Mouse (Mus musculus): ENCODE data around the gene Cux2. TPM values are rescaled to one million over a fixed set of nuclear protein-coding genes. Genes with fewer than 3 reads are reported as not detected.

Gene Cux2
- total RNA-seq, 2 experiments from 2014 or later = 30.8 to 31.3 TPM

DNA sequence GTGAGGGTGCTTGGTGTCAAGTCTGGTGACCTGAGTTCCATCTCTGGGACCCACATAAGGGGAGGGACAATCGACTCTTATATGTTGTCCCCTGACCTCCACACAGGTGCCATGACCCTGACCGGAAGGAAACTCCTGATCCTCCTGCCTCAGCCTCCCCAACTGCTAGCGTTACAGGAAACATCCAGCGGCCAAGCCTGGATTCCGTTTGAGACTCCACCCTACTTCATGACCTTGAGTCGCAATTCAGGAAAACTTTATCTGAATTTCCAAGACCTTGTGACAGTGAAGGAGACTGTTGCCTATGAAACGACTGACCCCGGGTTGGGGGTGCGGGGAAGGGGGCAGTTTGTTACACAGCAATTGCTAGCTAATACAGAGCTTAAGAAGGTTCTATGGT lies 208.4 kb downstream of the Cux2 start:
- DNase-seq (ENCODE audit: low spot score in 2 of 2) = no peak

GRCm38 (mm10) chr5:121839128-121839473 lies 210.8 kb downstream of the Cux2 start:
- DNase-seq (ENCODE audit: low spot score in 2 of 2) = no peak

GRCm38 (mm10) chr5:121838341-121839127 lies 211.4 kb downstream of the Cux2 start:
- DNase-seq (ENCODE audit: low spot score in 2 of 2) = peak in 1 of 2 experiments; percentile 60

- DNase-seq (ENCODE audit: low spot score in 2 of 2) = peak in 1 of 2 experiments; percentile 57
These were observed 212.2 kb downstream of the Cux2 start, which contains the start of gene Sh2b3 for GRCm38 (mm10) chr5:121837441-121838340. Gene Sh2b3 (minus strand): TSS chr5:121837646.

GRCm38 (mm10) chr5:121836692-121837415 lies 213.0 kb downstream of the Cux2 start:
- peak; percentile 60 to 86 for DNase-seq (ENCODE audit: low spot score in 2 of 2)

GRCm38 (mm10) chr5:121835949-121836691 lies 213.8 kb downstream of the Cux2 start:
- no peak for DNase-seq (ENCODE audit: low spot score in 2 of 2)

DNA sequence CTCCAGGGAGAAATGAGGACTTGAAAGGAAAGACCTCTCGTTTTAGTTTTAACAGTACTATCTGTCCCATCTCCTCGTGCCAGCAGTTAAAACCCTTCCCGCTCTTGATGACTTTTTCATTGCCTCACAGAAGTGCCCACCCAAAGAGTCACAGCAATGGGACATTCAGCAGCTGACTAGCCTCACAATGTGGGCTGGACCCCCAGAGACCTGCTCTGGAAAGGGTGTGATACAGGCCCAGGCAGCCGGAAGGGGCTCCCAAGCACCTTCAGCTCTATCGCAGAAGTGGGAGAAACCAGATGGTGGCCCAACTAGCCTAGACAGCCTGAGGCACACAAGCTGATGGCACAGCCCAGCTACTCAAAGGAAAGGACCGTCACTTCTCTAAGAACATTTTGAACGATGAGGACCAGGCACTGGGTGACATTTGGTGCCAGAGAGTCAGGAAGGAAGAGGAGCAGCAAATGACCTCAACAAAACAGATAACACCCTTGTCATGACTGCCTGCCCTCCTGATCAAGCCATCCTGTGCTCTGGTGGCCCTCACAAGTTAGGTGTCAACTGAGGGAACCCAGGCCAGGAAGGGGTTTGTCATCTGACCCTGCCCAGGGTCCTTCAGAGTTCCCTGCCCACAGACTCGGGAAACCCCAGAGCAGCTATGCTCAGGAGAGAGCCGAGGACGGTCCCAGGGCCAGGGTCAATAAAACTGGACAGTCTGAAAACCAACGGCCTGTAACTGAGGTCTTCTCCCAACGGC lies 214.7 kb downstream of the Cux2 start:
- no peak for DNase-seq (ENCODE audit: low spot score in 2 of 2)

- no peak for DNase-seq (ENCODE audit: low spot score in 2 of 2)
These were observed 215.7 kb downstream of the Cux2 start for GRCm38 (mm10) chr5:121834241-121834606.

GRCm38 (mm10) chr5:121833572-121834240 lies 216.2 kb downstream of the Cux2 start:
- DNase-seq (ENCODE audit: low spot score in 2 of 2) = no peak

- DNase-seq (ENCODE audit: low spot score in 2 of 2) = no peak
These were observed 216.7 kb downstream of the Cux2 start for GRCm38 (mm10) chr5:121833159-121833558.

DNA sequence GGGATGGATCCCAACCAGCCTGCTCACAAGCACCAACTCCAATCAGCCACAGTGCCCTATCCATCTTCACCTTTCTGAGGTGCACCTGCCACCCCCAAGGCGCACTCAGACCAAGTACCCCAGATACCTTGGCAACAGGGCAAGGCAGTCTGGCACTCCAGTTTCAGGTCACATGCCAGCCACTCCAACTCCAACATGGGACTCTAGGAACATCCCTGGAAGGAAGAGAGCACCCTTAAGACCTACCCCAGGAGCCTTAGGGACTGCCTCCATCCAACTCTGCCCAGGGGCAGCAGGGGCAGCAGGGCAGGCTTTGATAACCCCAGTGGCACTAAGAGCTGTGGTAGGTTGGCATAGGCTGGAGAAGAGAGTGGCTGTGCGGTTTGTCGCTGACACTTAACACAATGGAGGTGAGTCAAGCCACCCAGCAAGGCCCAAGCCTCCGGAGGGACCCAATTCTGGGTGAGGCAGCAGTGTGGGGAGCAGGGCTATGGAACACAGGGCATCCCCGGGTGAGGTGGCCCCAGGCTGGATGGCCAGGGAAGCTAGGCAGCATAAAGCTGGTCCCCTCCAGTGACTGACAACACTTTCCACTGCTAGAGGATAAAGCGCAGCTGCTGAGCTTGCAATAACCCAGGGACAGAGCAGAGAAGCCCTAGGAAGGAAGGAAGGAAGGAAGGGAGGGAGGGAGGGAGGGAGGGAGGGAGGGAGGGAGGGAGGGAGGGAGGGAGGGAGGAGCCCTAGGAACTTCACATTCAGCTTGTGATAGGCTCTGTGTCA lies 217.3 kb downstream of the Cux2 start:
- DNase-seq (ENCODE audit: low spot score in 2 of 2) = no peak

- no peak for DNase-seq (ENCODE audit: low spot score in 2 of 2)
These were observed 218.8 kb downstream of the Cux2 start for GRCm38 (mm10) chr5:121831002-121831601.

DNA sequence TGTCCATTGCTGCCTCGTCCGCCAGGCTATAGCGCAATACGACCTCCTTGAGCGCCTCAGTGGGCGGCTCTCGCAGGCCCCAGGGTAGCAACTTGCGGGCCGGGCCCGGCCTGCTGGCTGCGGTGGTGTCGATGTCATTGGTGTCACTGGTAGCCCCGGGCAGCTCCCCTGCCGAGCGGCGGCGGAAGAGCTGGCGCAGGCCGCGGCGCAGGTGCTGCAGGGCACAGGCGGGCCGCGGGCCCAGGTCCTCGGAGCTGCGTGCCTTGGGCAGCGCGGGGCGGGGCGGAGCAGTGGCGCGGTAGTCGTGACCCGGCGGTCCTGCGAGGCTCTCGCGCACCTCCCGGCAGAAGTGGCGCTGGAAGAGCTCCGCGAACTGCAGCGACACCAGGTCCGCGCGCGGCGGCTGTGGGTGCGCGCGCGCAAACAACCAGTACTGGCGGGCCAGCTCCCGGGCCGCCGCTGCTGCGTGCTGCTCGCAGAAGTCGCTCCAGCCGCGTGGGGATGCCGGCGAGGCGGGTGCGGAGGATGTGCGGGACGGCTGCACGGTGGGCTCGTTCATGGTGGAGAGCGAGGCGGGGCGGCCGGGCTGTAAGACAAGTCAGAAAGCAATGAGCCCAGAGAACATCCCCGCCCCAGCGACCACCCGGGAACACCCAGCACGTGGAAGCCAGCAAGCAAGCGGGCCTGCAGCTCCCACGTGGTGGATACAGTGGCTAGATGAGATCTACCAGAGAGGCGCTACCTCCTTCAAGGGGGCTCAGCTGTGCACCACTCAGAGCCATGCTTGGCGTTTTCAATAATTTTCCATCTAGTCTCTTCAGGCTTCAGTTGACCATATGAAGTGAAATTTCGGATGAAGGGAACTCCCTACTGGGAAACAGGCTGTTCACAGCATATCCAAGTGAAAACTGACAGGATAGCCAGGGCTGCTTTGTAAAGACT lies 221.1 kb downstream of the Cux2 start:
- no peak for DNase-seq (ENCODE audit: low spot score in 2 of 2)

- peak in 1 of 2 experiments; percentile 73 for DNase-seq (ENCODE audit: low spot score in 2 of 2)
These were observed 222.0 kb downstream of the Cux2 start for GRCm38 (mm10) chr5:121827876-121828275.

DNA sequence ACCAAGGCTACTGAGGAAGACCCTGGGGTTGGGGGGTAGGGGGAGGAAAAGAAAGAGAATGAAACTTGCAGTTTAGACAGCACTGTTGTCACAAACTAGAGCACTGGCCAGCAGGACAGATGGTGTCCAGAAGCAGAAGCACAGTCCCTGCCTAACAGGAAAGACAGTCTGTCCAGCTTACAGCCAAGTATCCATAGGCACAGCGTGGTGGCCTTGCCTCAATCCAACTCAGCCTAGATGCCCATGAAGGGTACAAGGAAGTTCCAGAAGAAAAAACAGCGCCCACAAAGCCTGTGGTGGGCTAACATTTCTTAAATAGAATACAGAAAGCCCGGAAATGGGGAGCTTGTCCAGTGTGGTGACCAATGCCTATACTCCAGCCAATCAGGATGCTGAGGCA lies 224.3 kb downstream of the Cux2 start:
- DNase-seq (ENCODE audit: low spot score in 2 of 2) = no peak

- no peak for DNase-seq (ENCODE audit: low spot score in 2 of 2)
These were observed 225.8 kb downstream of the Cux2 start for GRCm38 (mm10) chr5:121824121-121824520.

GRCm38 (mm10) chr5:121823668-121824067 lies 226.2 kb downstream of the Cux2 start:
- no peak for DNase-seq (ENCODE audit: low spot score in 2 of 2)
